Mouse (Mus musculus) ES-E14 (cell line): ENCODE data around the gene Carmil2. TPM values are rescaled to one million over a fixed set of nuclear protein-coding genes. Genes with fewer than 3 reads are reported as not detected.

ENCODE experiments used
- DNase-seq: peaks from one replicate; pipeline ENCODE4 v3.0.0-alpha.2; 2013; ENCODE audit warnings: low read depth, low spot score
- H3K27ac ChIP-seq: 2 replicates; pipeline ENCODE4 v1.5.1; 2012; ENCODE audit warnings: low read depth, mild to moderate bottlenecking, low read length, moderate library complexity, mixed read lengths; ENCODE audit not compliant: poor library complexity, insufficient read depth, severe bottlenecking
- H3K36me3 ChIP-seq: 2 replicates; pipeline ENCODE4 v1.6.1; 2012; ENCODE audit warnings: mild to moderate bottlenecking, low read length, moderate library complexity, mixed read lengths; ENCODE audit not compliant: control insufficient read depth, poor library complexity, insufficient read depth, severe bottlenecking
- H3K4me1 ChIP-seq, 2 experiments: fragments of 150-350 bp in 1 of 2; sonication (generic) in 1 of 2; 2 replicates each; pipeline ENCODE4 v1.6.1; 2012; ENCODE audit warnings: low read length in 2 of 2, mild to moderate bottlenecking in 1 of 2, mixed read lengths in 1 of 2; ENCODE audit not compliant: control insufficient read depth in 2 of 2, insufficient read depth in 2 of 2, poor library complexity in 1 of 2
- H3K4me3 ChIP-seq, 2 experiments: fragments of 150-350 bp in 1 of 2; sonication (generic) in 1 of 2; 2 replicates each; pipeline ENCODE4 v1.5.1; 2012; ENCODE audit warnings: low read length in 2 of 2, low read depth in 1 of 2, mild to moderate bottlenecking in 1 of 2, mixed read lengths in 1 of 2; ENCODE audit not compliant: insufficient read depth in 1 of 2, poor library complexity in 1 of 2, severe bottlenecking in 1 of 2
- H3K9ac ChIP-seq: 2 replicates; pipeline ENCODE4 v1.6.1; 2012; ENCODE audit warnings: low read depth, mild to moderate bottlenecking, low read length, mixed read lengths; ENCODE audit not compliant: poor library complexity, insufficient read depth, severe bottlenecking
- H3K9me3 ChIP-seq: fragments of 150-350 bp; sonication (generic); 2 replicates; pipeline ENCODE4 v1.6.1; 2012; ENCODE audit warnings: low read depth, mild to moderate bottlenecking, low read length; ENCODE audit not compliant: control insufficient read depth, insufficient read depth
- CHD2 ChIP-seq: IDR thresholded peaks from 2 replicates; pipeline ENCODE4 v1.6.1; 2014; ENCODE audit warnings: mild to moderate bottlenecking, low read depth, low read length, inconsistent platforms
- HCFC1 ChIP-seq: IDR thresholded peaks from 2 replicates; pipeline ENCODE4 v1.6.1; 2012; ENCODE audit warnings: low read length, inconsistent platforms, borderline replicate concordance; ENCODE audit not compliant: insufficient read depth
- MAFK ChIP-seq: IDR thresholded peaks from 2 replicates; pipeline ENCODE4 v1.6.1; 2014; ENCODE audit warnings: mild to moderate bottlenecking, low read depth, low read length, inconsistent platforms; ENCODE audit not compliant: insufficient read depth
- ZC3H11A ChIP-seq: IDR thresholded peaks from 2 replicates; pipeline ENCODE4 v1.6.1; 2012; ENCODE audit warnings: low read depth, mild to moderate bottlenecking, inconsistent platforms, low read length, borderline replicate concordance
- ZNF384 ChIP-seq: IDR thresholded peaks from 2 replicates; pipeline ENCODE4 v1.6.1; 2012; ENCODE audit warnings: low read depth, low read length, inconsistent platforms
- in situ Hi-C, 2 experiments: fragments of 600-800 bp; cut with MboI; formaldehyde crosslinking; loops; one replicate each; pipeline ENCODE4 v1.15.1; 2025; ENCODE audit warnings: low sequenced_read_pairs in 2 of 2, inconsistent platforms in 1 of 2; ENCODE audit not compliant: unreplicated experiment in 2 of 2
- total RNA-seq: library from RNA; depleted of rRNA; stranded (reverse); fragments of 300-350 nt; gene quantifications from 2 replicates; pipeline ENCODE4 v1.2.3, GENCODE M21; 2012

Gene Carmil2
- total RNA-seq, 1 experiment: 1.6 TPM

- Histone ChIP-seq H3K9me3 (no peaks in the 10 kb centered on the region), H3K4me1 (peaks cover 3 to 14% of the 10 kb centered on the region in 2 experiments; a peak in 3 of 4 replicates), H3K36me3 (peaks cover 3% of the 10 kb centered on the region; the same call in 1 of the 2 replicates), H3K9ac (no peak overlapping the region), H3K27ac (no peak overlapping the region), H3K4me3 (no peak overlapping the region; a peak in 1 of 4 replicates)
- no peak for DNase-seq
- TF ChIP-seq MAFK: no peak
- TF ChIP-seq HCFC1: no peak
- no peak for TF ChIP-seq ZC3H11A
- TF ChIP-seq ZNF384: no peak
- no peak for TF ChIP-seq CHD2
- in situ Hi-C loops: no loop called here
Measured at GRCm38 (mm10) chr8:105688242-105688752, 2.2 kb downstream of the Carmil2 start.

GRCm38 (mm10) chr8:105689256-105689982, 3.3 kb downstream of the Carmil2 start:
- H3K36me3 ChIP-seq: no peaks in the 10 kb centered on the region
- no peak overlapping the region for H3K4me3 ChIP-seq
- no peak for DNase-seq
- H3K27ac ChIP-seq: no peak overlapping the region
- no peak for TF ChIP-seq ZC3H11A
- TF ChIP-seq CHD2: no peak
- TF ChIP-seq HCFC1: no peak
- TF ChIP-seq ZNF384: no peak
- TF ChIP-seq MAFK: no peak
- H3K9me3 ChIP-seq: no peaks in the 10 kb centered on the region
- in situ Hi-C loops: no loop called here
- no peak overlapping the region for H3K9ac ChIP-seq
- peaks cover 3 to 17% of the 10 kb centered on the region in 2 experiments; a peak in 3 of 4 replicates for H3K4me1 ChIP-seq

GRCm38 (mm10) chr8:105689983-105690360, 3.9 kb downstream of the Carmil2 start:
- Histone ChIP-seq H3K27ac (no peak overlapping the region), H3K36me3 (no peaks in the 10 kb centered on the region), H3K9ac (no peak overlapping the region), H3K9me3 (no peaks in the 10 kb centered on the region), H3K4me3 (no peak overlapping the region), H3K4me1 (peaks cover 3 to 17% of the 10 kb centered on the region in 2 experiments; a peak in 3 of 4 replicates)
- no peak for DNase-seq
- in situ Hi-C loops: no loop called here
- no peak for TF ChIP-seq HCFC1
- TF ChIP-seq MAFK: no peak
- no peak for TF ChIP-seq CHD2
- no peak for TF ChIP-seq ZNF384
- TF ChIP-seq ZC3H11A: no peak

- TF ChIP-seq CHD2 (no peak), MAFK (no peak), ZNF384 (no peak), ZC3H11A (no peak), HCFC1 (no peak)
- Histone ChIP-seq H3K9me3 (no peaks in the 10 kb centered on the region), H3K9ac (no peak overlapping the region; the same call in 1 of the 2 replicates), H3K4me3 (0 out of 4 replicates have a peak overlapping the region, but pooled peaks of 1 of the 2 experiments have one; percentile 21), H3K27ac (no peak overlapping the region), H3K4me1 (peaks cover 3 to 17% of the 10 kb centered on the region in 2 experiments; a peak in 3 of 4 replicates), H3K36me3 (no peaks in the 10 kb centered on the region; the same call in 1 of the 2 replicates)
- DNase-seq: no peak
- in situ Hi-C loops: no loop called here
Measured at GRCm38 (mm10) chr8:105690978-105691377, 4.9 kb downstream of the Carmil2 start.
